Mouse (Mus musculus) kidney, adult 2 months (tissue): ENCODE measurements around the gene Xpr1.

ENCODE experiments used
- CTCF ChIP-seq: fragments of 200-500 bp; conservative IDR thresholded peaks from 2 replicates; pipeline ENCODE4 v1.5.1; 2011; ENCODE audit warnings: low read depth, mild to moderate bottlenecking, control low read depth, low read length, moderate library complexity, mixed read lengths; ENCODE audit not compliant: insufficient read depth, insufficient read length
- POLR2A ChIP-seq: fragments of 200-500 bp; IDR thresholded peaks from one replicate; pipeline ENCODE4 v1.6.1; 2011; ENCODE audit warnings: low read depth, low read length, control low read depth

DNA sequence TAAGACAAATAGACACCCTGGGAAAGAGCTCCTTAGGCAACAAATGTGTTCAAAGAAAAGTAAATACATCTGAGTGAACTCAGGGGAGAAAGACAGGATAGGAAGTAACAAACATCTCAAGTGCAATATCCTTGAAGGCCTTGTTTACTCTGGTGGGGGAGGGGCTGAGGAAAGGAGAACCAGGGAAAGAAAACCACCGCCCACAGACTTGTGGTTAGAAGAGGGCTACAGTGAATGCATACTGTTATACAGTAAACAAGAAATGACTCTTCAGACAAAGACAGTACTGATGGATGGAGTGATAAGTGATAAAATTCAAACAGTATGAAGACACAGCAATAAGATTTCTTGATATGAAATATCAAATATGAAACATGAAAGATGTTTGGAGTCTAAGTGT is 95.0 kb downstream of the Xpr1 start:
- TF ChIP-seq POLR2A (no peak), CTCF (no peak)
